Mouse (Mus musculus): Measurements from ENCODE around the gene Sectm1b. TPM values are rescaled to one million over a fixed set of nuclear protein-coding genes. Genes with fewer than 3 reads are reported as not detected.

Sectm1b gene
- polyA plus RNA-seq, 1 experiment from 2014 or later: 0.08 TPM

GRCm38 (mm10) chr11:121027259-121027658 is 36.1 kb downstream of the Sectm1b start:
- Histone ChIP-seq H3K36me3 (replicated peaks) (no peaks in the 10 kb centered on the region), H3K4me1 (replicated peaks) (0 out of 2 replicates have a peak, but pooled peaks cover 5% of the 10 kb centered on the region), H3K27ac (replicated peaks) (no peak overlapping the region), H3K4me2 (no peak overlapping the region), H3K27me3 (peaks cover 6% of the 10 kb centered on the region), H3K9ac (no peak overlapping the region), H3K4me3 (replicated peaks) (no peak overlapping the region), H3K9me3 (replicated peaks) (no peaks in the 10 kb centered on the region)
- WGBS (ENCODE audit: insufficient replicate concordance): 17% methylated on average over 7 of the region's 7 CpGs
- peak; percentile 40; the same call in 1 of the 2 replicates for ATAC-seq (ENCODE audit: insufficient read depth)

- no peak overlapping the region for H3K9ac ChIP-seq
- H3K27ac ChIP-seq (replicated peaks): no peak overlapping the region
- no peak overlapping the region for H3K4me2 ChIP-seq
- H3K27me3 ChIP-seq: peaks cover 3% of the 10 kb centered on the region; the same call in 1 of the 2 replicates
- ATAC-seq (ENCODE audit: insufficient read depth): no peak
- no peaks in the 10 kb centered on the region for H3K36me3 ChIP-seq (replicated peaks)
- H3K4me3 ChIP-seq (replicated peaks): no peak overlapping the region
- WGBS (ENCODE audit: insufficient replicate concordance): 13% methylated on average over 6 of the region's 6 CpGs
- H3K4me1 ChIP-seq (replicated peaks): 0 out of 2 replicates have a peak, but pooled peaks cover 5% of the 10 kb centered on the region
- no peaks in the 10 kb centered on the region for H3K9me3 ChIP-seq (replicated peaks)
These were observed 39.2 kb downstream of the Sectm1b start for GRCm38 (mm10) chr11:121024163-121024562.

GRCm38 (mm10) chr11:121019501-121019900 is 43.9 kb downstream of the Sectm1b start:
- Histone ChIP-seq H3K4me2 (no peak overlapping the region), H3K27me3 (peaks cover 6% of the 10 kb centered on the region; the same call in 1 of the 2 replicates), H3K4me1 (replicated peaks) (no peaks in the 10 kb centered on the region), H3K9ac (no peak overlapping the region), H3K9me3 (replicated peaks) (no peaks in the 10 kb centered on the region), H3K27ac (replicated peaks) (no peak overlapping the region), H3K4me3 (replicated peaks) (no peak overlapping the region), H3K36me3 (replicated peaks) (no peaks in the 10 kb centered on the region)
- WGBS (ENCODE audit: insufficient replicate concordance): 63% methylated on average over 5 of the region's 5 CpGs
- no peak for ATAC-seq (ENCODE audit: insufficient read depth)

- H3K4me3 ChIP-seq (replicated peaks): no peak overlapping the region
- no peaks in the 10 kb centered on the region for H3K9me3 ChIP-seq (replicated peaks)
- H3K27me3 ChIP-seq: peaks cover 7% of the 10 kb centered on the region; the same call in 1 of the 2 replicates
- 32% methylated on average over 3 of the region's 3 CpGs for WGBS (ENCODE audit: insufficient replicate concordance)
- no peak overlapping the region for H3K27ac ChIP-seq (replicated peaks)
- no peaks in the 10 kb centered on the region for H3K36me3 ChIP-seq (replicated peaks)
- ATAC-seq (ENCODE audit: insufficient read depth): peak; percentile 38; the same call in 1 of the 2 replicates
- H3K4me1 ChIP-seq (replicated peaks): no peaks in the 10 kb centered on the region
- H3K4me2 ChIP-seq: no peak overlapping the region
- H3K9ac ChIP-seq: no peak overlapping the region
These were observed 45.7 kb downstream of the Sectm1b start for GRCm38 (mm10) chr11:121017703-121018102.

- 43% methylated on average over 6 of the region's 6 CpGs for WGBS (ENCODE audit: insufficient replicate concordance)
- H3K9ac ChIP-seq: no peak overlapping the region
- H3K4me3 ChIP-seq (replicated peaks): no peak overlapping the region
- H3K4me2 ChIP-seq: no peak overlapping the region
- H3K27ac ChIP-seq (replicated peaks): no peak overlapping the region
- no peaks in the 10 kb centered on the region for H3K36me3 ChIP-seq (replicated peaks)
- no peaks in the 10 kb centered on the region for H3K4me1 ChIP-seq (replicated peaks)
- no peaks in the 10 kb centered on the region for H3K9me3 ChIP-seq (replicated peaks)
- H3K27me3 ChIP-seq: peaks cover 7% of the 10 kb centered on the region; the same call in 1 of the 2 replicates
- ATAC-seq (ENCODE audit: insufficient read depth): no peak
These were observed 47.9 kb downstream of the Sectm1b start for GRCm38 (mm10) chr11:121015472-121015871.

GRCm38 (mm10) chr11:121014896-121015300 is 48.5 kb downstream of the Sectm1b start:
- no peak overlapping the region for H3K4me3 ChIP-seq (replicated peaks)
- ATAC-seq (ENCODE audit: insufficient read depth): no peak
- peaks cover 7% of the 10 kb centered on the region; the same call in 1 of the 2 replicates for H3K27me3 ChIP-seq
- H3K9me3 ChIP-seq (replicated peaks): no peaks in the 10 kb centered on the region
- WGBS (ENCODE audit: insufficient replicate concordance): 55% methylated on average over 19 of the region's 19 CpGs
- H3K9ac ChIP-seq: no peak overlapping the region
- H3K4me1 ChIP-seq (replicated peaks): no peaks in the 10 kb centered on the region
- no peak overlapping the region for H3K27ac ChIP-seq (replicated peaks)
- H3K36me3 ChIP-seq (replicated peaks): no peaks in the 10 kb centered on the region
- H3K4me2 ChIP-seq: peak overlapping the region; percentile 27; the same call in 1 of the 2 replicates

GRCm38 (mm10) chr11:121013656-121014055 is 49.7 kb downstream of the Sectm1b start:
- 64% methylated on average over 7 of the region's 7 CpGs for WGBS (ENCODE audit: insufficient replicate concordance)
- no peak for ATAC-seq (ENCODE audit: insufficient read depth)
- H3K4me3 ChIP-seq (replicated peaks): no peak overlapping the region
- no peak overlapping the region for H3K27ac ChIP-seq (replicated peaks)
- H3K27me3 ChIP-seq: peaks cover 7% of the 10 kb centered on the region; the same call in 1 of the 2 replicates
- no peaks in the 10 kb centered on the region for H3K4me1 ChIP-seq (replicated peaks)
- no peaks in the 10 kb centered on the region for H3K9me3 ChIP-seq (replicated peaks)
- H3K9ac ChIP-seq: no peak overlapping the region
- no peak overlapping the region for H3K4me2 ChIP-seq
- no peaks in the 10 kb centered on the region for H3K36me3 ChIP-seq (replicated peaks)

GRCm38 (mm10) chr11:121010044-121010755 is 53.2 kb downstream of the Sectm1b start:
- Histone ChIP-seq H3K9ac (no peak overlapping the region), H3K27me3 (peaks cover 7% of the 10 kb centered on the region; the same call in 1 of the 2 replicates), H3K27ac (replicated peaks) (no peak overlapping the region), H3K4me2 (no peak overlapping the region), H3K4me3 (replicated peaks) (no peak overlapping the region), H3K36me3 (replicated peaks) (no peaks in the 10 kb centered on the region), H3K4me1 (replicated peaks) (no peaks in the 10 kb centered on the region), H3K9me3 (replicated peaks) (no peaks in the 10 kb centered on the region)
- WGBS (ENCODE audit: insufficient replicate concordance): 83% methylated on average over 3 of the region's 3 CpGs
- no peak for ATAC-seq (ENCODE audit: insufficient read depth)

- WGBS (ENCODE audit: insufficient replicate concordance): 50% methylated on average over 6 of the region's 6 CpGs
- no peaks in the 10 kb centered on the region for H3K27me3 ChIP-seq
- no peak for ATAC-seq (ENCODE audit: insufficient read depth)
- H3K9me3 ChIP-seq (replicated peaks): no peaks in the 10 kb centered on the region
- no peaks in the 10 kb centered on the region for H3K36me3 ChIP-seq (replicated peaks)
- no peak overlapping the region for H3K4me3 ChIP-seq (replicated peaks)
- H3K9ac ChIP-seq: no peak overlapping the region
- H3K4me1 ChIP-seq (replicated peaks): no peaks in the 10 kb centered on the region
- H3K4me2 ChIP-seq: no peak overlapping the region
- H3K27ac ChIP-seq (replicated peaks): no peak overlapping the region
These were observed 57.2 kb downstream of the Sectm1b start for GRCm38 (mm10) chr11:121006184-121006583.

- 53% methylated on average over 5 of the region's 5 CpGs for WGBS (ENCODE audit: insufficient replicate concordance)
- no peak for ATAC-seq (ENCODE audit: insufficient read depth)
These were observed 59.1 kb downstream of the Sectm1b start for GRCm38 (mm10) chr11:121004281-121004680.

More at GRCm38 (mm10) chr11:121004281-121004680, 59.1 kb downstream of the Sectm1b start:
- Histone ChIP-seq H3K27ac (replicated peaks) (no peak overlapping the region), H3K9ac (no peak overlapping the region), H3K4me2 (no peak overlapping the region), H3K4me3 (replicated peaks) (no peak overlapping the region), H3K9me3 (replicated peaks) (no peaks in the 10 kb centered on the region), H3K27me3 (no peaks in the 10 kb centered on the region), H3K36me3 (replicated peaks) (no peaks in the 10 kb centered on the region), H3K4me1 (replicated peaks) (no peaks in the 10 kb centered on the region)
